Mouse (Mus musculus) MEL (cell line): ENCODE results near the gene R3hcc1l.

ENCODE experiments used
- CTCF ChIP-seq, 3 experiments: IDR thresholded peaks in 2 of 3; conservative IDR thresholded peaks in 1 of 3; 2 replicates each; pipeline ENCODE4 v1.5.1; 2011 to 2012; ENCODE audit warnings: low read length in 3 of 3, low read depth in 2 of 3, mild to moderate bottlenecking in 2 of 3, improper control_type of control experiment in 1 of 3, inconsistent platforms in 1 of 3, mixed read lengths in 1 of 3, moderate library complexity in 1 of 3; ENCODE audit not compliant: control insufficient read depth in 1 of 3, insufficient read depth in 1 of 3, poor library complexity in 1 of 3, severe bottlenecking in 1 of 3
- EP300 ChIP-seq, 2 experiments: IDR thresholded peaks; 2 replicates each; pipeline ENCODE4 v1.6.1; 2011; ENCODE audit warnings: improper control_type of control experiment in 2 of 2, low read length in 2 of 2, low read depth in 1 of 2, mild to moderate bottlenecking in 1 of 2
- ETS1 ChIP-seq: IDR thresholded peaks from 2 replicates; pipeline ENCODE4 v1.6.1; 2012; ENCODE audit warnings: low read depth, mild to moderate bottlenecking, inconsistent platforms, low read length, improper control_type of control experiment, moderate library complexity
- GABPA ChIP-seq: IDR thresholded peaks from 2 replicates; pipeline ENCODE4 v1.6.1; 2012; ENCODE audit warnings: low read depth, mild to moderate bottlenecking, inconsistent platforms, low read length, improper control_type of control experiment, moderate library complexity
- GATA1 ChIP-seq: IDR thresholded peaks from 2 replicates; pipeline ENCODE4 v1.6.1; 2011; ENCODE audit warnings: low read depth, low read length, improper control_type of control experiment
- HCFC1 ChIP-seq: IDR thresholded peaks from 2 replicates; pipeline ENCODE4 v1.6.1; 2012; ENCODE audit warnings: low read depth, mild to moderate bottlenecking, inconsistent platforms, low read length, improper control_type of control experiment, moderate library complexity
- MAX ChIP-seq: IDR thresholded peaks from 2 replicates; pipeline ENCODE4 v1.6.1; 2011; ENCODE audit warnings: low read length, improper control_type of control experiment
- MYB ChIP-seq: IDR thresholded peaks from 2 replicates; pipeline ENCODE4 v1.6.1; 2011; ENCODE audit warnings: mild to moderate bottlenecking, low read depth, low read length, improper control_type of control experiment
- POLR2A ChIP-seq, 2 experiments: IDR thresholded peaks; 2 replicates each; pipeline ENCODE4 v1.6.1; 2011 to 2012; ENCODE audit warnings: low read length in 2 of 2, mild to moderate bottlenecking in 2 of 2, control low read depth in 1 of 2, improper control_type of control experiment in 1 of 2, low read depth in 1 of 2, moderate library complexity in 1 of 2; ENCODE audit not compliant: control insufficient read depth in 1 of 2, insufficient read depth in 1 of 2, poor library complexity in 1 of 2
- SIN3A ChIP-seq: IDR thresholded peaks from 2 replicates; pipeline ENCODE4 v1.6.1; 2012; ENCODE audit warnings: low read length, improper control_type of control experiment, inconsistent platforms
- TAL1 ChIP-seq: IDR thresholded peaks from 2 replicates; pipeline ENCODE4 v1.6.1; 2012; ENCODE audit warnings: mild to moderate bottlenecking, inconsistent platforms, low read length, moderate library complexity, mixed read lengths
- TCF12 ChIP-seq: IDR thresholded peaks from 2 replicates; pipeline ENCODE4 v1.6.1; 2014; ENCODE audit warnings: low read depth, mild to moderate bottlenecking, inconsistent platforms, low read length, improper control_type of control experiment, moderate library complexity
- USF1 ChIP-seq: IDR thresholded peaks from 2 replicates; pipeline ENCODE4 v1.6.1; 2014; ENCODE audit warnings: low read depth, mild to moderate bottlenecking, inconsistent platforms, low read length, improper control_type of control experiment, moderate library complexity

GRCm38 (mm10) chr19:42529992-42530437 is 11.5 kb downstream of the R3hcc1l start:
- TF ChIP-seq EP300 (IDR thresholded peaks at IDR 0.05; ENCODE audit: low read depth in 1 of 2, low read length in 2 of 2) (peak; percentile 66 to 73), CTCF (IDR thresholded peaks at IDR 0.05 in 2 of 3, conservative IDR thresholded peaks at IDR 0.05 in 1 of 3; ENCODE audit: control insufficient read depth in 1 of 3, insufficient read depth in 1 of 3, low read depth in 2 of 3, low read length in 3 of 3, poor library complexity in 1 of 3, severe bottlenecking in 1 of 3) (no peak), ETS1 (peak; percentile 69), POLR2A (IDR thresholded peaks at IDR 0.05; ENCODE audit: control insufficient read depth in 1 of 2, insufficient read depth in 1 of 2, low read depth in 1 of 2, low read length in 2 of 2, poor library complexity in 1 of 2) (no peak), GATA1 (peak; percentile 90), MAX (0 out of 2 replicates have a peak, but pooled peaks have one; percentile 28), TCF12 (peak; percentile 78), USF1 (no peak), GABPA (no peak), SIN3A (peak; percentile 77), MYB (no peak), HCFC1 (no peak), TAL1 (peak; percentile 51)
